Mouse (Mus musculus): ENCODE measurements around the gene Slc22a14.
"Not testable (repeated sequence)": the region's sequence is repeated elsewhere in the genome, so short reads cannot be mapped to it uniquely, and the experiment has no call there.

The Slc22a14 gene

GRCm38 (mm10) chr9:119321392-119322229 lies 43.7 kb downstream of the Slc22a14 start:
- DNase-seq: no peak

GRCm38 (mm10) chr9:119320946-119321345 lies 44.4 kb downstream of the Slc22a14 start:
- DNase-seq: peak in 1 of 2 experiments; percentile 7

- no peak for DNase-seq
Measured at GRCm38 (mm10) chr9:119320446-119320845, 44.9 kb downstream of the Slc22a14 start.

DNA sequence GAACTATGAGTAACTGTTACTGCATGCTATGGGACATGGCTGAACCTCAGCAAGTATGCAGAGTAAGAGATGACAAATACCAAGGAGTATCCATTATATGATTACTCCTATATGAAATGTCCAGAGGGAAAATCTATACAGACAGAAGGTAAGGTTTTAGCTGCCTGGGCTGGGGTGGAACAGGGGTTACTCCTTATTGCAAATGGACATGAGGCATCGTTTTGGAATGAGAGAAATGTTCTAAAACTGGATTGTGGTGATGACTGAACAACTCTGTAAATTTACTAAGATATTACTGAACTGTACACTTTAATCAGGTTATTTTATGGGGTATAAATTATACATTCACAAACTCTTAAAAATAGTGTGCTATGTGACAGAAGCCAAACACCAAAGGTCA lies 46.5 kb downstream of the Slc22a14 start:
- DNase-seq: no peak

DNA sequence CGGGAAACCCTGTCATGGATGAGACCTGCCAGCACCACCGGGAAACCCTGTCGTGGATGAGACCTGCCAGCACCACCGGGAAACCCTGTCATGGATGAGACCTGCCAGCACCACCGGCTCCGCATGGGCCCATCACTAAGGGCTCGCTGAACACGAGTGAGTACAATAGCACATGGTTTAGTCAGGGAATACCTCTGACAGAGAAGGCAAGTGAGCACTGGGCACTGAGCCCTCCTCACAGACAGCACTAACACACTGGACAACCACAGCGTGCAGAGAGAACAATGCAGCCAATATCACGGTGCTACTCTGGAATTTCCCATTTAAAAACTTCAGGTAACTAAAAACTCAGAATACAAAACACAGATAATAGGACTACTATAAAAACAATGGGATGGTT lies 52.3 kb downstream of the Slc22a14 start:
- DNase-seq: no peak

GRCm38 (mm10) chr9:119309067-119309466 lies 56.3 kb downstream of the Slc22a14 start:
- DNase-seq: no peak

DNA sequence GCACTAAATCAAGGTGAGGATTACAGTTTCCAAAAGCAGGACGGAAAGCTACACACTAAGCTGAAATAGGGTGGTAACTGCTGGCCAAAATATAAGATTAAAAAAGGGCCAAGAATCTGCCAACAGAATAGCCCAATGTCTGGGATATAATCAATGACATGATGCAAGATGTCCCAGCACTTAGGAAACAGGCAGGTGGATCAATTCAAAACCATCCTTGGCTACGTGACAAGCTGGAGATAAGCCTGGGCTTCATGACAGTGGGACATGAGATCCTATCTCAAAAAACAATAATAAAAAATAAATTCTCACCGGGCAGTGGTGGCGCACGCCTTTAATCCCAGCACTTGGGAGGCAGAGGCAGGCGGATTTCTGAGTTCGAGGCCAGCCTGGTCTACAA lies 59.5 kb downstream of the Slc22a14 start:
- no peak for DNase-seq

DNA sequence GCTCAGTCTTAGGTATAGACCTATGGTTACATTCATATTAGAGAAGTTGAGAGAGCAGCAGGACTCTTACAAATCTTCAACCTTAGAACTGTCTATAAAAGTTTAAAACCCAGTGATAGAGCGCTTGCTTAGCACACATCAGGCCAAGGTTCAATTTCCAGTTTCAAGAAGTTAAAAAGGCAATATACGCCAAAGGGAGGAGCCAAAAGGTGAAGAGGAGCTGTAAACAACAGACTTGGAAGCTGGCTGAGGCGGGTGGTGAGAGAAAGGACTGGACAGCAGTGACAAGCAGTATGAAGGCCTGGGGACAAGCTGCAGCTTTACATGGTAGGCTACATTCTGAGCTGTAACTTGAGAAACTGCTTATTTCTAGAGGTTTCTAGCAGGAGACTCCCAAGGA lies 66.8 kb downstream of the Slc22a14 start:
- DNase-seq: no peak

GRCm38 (mm10) chr9:119297696-119298095 lies 67.7 kb downstream of the Slc22a14 start:
- no peak for DNase-seq

DNA sequence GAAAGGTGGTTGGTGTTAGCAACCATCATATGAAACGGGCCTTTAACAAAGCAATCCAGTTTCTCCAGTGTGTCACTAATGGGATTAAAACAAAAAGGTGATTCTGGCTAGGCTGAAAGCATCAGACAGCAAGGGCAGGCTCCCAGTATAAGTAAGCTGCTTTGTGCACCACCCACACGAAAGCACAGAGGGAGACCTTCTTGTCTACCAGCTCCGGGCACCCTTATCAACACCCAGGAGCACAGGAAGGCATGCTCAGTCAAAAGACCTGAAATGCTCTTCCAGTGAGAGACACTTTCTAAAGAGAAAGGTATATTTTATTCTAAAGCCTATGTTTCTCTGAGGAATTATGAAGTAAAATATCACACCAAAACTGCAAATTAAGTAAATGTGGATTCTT lies 74.6 kb downstream of the Slc22a14 start:
- DNase-seq: no peak

DNA sequence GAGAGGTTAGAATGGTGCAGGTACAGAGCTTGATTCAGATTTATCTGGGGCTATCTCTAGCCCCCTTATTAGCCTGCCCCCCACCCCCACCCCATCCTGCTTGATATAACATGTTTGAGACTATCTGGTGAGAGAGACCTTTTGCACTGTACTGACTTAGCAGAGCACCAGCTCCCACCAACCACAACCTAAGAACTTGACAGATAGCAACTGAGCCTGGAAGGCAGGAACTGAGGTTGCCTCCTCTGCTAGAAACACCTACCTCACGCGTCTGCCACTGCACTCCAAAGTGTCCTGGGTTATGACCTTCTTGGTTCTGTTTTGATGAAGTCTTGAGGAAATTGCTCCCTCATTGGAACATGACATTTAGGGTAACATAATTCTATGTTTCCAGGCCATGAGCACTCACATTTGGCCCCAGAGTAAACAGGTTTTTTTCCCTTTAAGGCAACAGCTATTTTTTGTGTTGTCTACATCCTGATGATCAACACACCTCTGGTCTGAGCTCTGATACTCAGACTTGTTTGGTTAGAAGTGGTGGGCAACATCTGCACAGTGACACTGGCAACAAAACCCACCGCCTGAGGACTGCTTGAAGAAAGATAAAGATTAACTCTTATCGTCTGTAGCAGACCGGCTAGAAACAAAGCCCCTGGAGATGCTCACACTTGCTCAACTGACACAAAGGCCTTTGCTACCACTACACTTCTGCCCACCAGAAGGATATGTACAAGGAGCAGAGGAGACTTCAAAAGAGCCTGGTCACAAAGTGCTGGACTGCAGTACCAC lies 84.3 kb downstream of the Slc22a14 start:
- DNase-seq: no peak

GRCm38 (mm10) chr9:119278031-119278430 lies 87.3 kb downstream of the Slc22a14 start:
- no peak for DNase-seq

DNA sequence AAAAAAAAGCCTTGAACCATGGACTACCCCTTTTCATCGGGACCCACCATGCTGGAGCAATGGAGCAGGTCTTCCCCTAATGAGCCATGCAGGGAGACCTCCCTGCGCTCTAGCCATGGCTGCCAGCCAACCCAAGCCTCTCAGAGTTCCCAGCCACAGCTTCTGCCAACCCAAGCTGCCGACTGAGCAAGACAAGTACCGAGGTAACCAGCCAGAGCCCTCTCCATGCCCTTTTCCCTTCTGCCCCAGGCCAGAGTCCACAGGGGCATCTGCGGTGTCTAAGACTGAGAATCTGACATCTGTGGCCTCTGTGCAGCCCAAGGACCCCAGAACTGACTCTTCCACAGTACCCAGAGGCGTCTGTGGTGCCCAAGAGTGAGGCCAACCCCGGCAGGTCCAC lies 89.0 kb downstream of the Slc22a14 start:
- peak; percentile 42 to 59 for DNase-seq

GRCm38 (mm10) chr9:119274814-119275213 lies 90.5 kb downstream of the Slc22a14 start:
- DNase-seq: not testable (repeated sequence)

DNA sequence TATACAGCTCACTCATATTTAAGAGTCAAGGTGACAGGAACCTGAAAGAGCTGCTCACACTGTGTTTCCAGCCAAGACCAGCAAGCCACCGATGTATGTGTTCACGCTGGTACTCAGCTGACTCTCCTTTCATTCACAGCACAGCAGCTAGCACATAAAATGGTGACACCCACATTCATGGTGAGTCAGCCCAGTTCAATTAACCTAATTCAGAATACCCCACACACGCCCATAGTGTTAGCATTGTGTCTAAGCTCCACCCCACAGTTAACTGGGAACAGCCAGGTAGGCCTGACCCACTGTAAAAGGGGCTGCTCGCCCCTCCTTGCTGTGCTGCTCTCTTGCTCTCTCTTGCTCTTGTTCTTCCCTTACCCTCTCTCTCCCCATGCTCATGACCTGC lies 93.9 kb downstream of the Slc22a14 start:
- no peak for DNase-seq

DNA sequence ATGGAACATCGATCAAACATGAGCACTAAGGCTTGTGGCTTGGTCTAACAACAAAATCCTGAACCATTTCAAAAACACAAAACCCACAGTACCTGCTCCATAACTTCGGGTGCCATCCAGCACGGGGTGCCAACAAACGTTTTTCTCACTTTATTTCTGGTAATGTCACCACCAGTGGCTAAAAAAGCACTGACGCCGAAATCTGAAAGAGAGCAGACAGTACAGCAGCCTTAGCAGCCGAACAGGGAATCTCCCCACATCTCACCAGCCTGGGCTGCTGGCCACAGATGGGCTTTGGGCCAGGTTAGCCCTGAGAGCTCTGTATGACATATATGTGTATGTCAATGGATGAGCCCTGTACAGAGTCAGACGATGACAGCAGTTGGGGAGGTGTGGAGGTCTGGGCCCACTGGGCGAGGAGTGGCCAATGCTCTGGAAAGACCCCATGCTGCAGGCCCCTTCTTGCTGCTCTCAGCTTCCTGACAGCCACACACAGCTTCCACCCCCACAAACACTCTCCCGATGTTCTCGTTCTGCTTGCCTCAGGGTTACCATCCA lies 96.7 kb downstream of the Slc22a14 start:
- no peak for DNase-seq

GRCm38 (mm10) chr9:119268120-119268519 lies 97.2 kb downstream of the Slc22a14 start:
- DNase-seq: no peak

DNA sequence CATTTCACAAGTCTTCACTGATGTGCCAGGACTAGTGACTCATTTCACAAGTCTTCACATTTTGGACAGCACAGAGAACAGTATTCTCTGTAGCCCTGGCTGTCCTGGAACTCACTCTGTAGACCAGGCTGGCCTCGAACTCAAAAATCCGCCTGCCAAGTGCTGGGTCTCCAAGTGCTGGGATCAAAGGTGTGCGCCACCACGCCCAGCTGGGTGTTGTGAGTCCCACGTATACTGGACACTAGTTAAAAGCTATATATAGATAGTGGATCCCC lies 99.3 kb downstream of the Slc22a14 start:
- not testable (repeated sequence) for DNase-seq

DNA sequence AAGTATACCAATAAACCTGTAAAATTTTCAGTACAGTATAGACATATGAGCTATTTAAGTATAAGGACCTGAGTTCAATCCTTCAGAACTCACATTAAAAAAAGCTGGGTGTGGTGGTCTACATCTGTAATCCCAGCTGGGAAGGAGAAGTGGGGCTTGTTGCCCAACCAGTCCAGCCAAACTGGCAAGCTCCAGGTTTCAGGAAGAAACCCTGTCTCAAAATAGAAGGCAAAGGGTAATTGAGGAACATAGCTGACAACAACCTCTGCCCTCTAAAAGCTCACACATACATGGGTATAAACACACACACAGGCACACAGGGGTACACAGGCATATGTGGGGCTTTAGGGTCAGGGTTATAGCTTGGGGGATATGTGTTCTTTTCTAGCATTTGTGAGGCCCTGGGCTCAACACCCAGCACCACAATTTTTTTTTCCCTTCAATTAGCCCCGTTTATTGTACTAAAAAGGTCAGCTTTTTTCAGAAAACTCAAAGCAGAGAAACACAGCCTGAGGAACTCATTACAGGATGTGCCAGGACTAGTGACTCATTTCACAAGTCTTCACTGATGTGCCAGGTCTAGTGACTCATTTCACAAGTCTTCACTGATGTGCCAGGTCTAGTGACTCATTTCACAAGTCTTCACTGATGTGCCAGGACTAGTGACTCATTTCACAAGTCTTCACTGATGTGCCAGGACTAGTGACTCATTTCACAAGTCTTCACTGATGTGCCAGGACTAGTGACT lies 99.8 kb downstream of the Slc22a14 start:
- not testable (repeated sequence) for DNase-seq

- DNase-seq: no peak
Measured at GRCm38 (mm10) chr9:119263067-119263466, 102.3 kb downstream of the Slc22a14 start.

- DNase-seq: no peak
Measured at GRCm38 (mm10) chr9:119260825-119261224, 104.5 kb downstream of the Slc22a14 start.

DNA sequence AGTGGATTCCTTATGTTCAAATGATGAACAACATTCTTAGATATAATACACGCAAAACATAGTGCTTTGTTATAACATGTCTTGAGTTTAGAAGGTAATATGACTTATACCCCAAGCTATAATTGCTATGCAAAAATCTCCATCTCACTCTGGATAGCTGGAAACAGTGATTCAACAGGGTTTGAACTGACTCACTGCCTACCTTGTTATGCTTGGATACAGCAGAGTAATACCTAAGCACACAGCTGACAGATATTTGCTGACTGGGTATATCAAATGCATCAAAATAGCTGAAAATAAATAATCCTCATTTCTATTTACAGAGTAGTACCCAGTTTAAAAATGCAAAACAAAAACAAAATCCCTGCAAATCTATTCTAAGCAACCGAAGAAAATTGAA lies 106.6 kb downstream of the Slc22a14 start:
- no peak for DNase-seq

- DNase-seq: no peak
Measured at GRCm38 (mm10) chr9:119258128-119258527, 107.2 kb downstream of the Slc22a14 start.

Measured in kidney, postnatal 4 days (tissue).